Mouse (Mus musculus): ENCODE measurements at regions not wholly inside any gene's neighbourhood (a gene's known extent, or its start where the extent isn't known, plus 50 kb on each side); places are given as distances from the start of the nearest gene placed in this dataset.

GRCm38 (mm10) chr3:143193263-143193970, 311.6 kb upstream of the Pkn2 start:
- TF ChIP-seq CTCF (IDR thresholded peaks at IDR 0.05; ENCODE audit: low read depth, low read length) (no peak), POLR2A (IDR thresholded peaks at IDR 0.05; ENCODE audit: extremely low read depth, insufficient read depth, low read length) (no peak)
- Histone ChIP-seq H3K79me2 (ENCODE audit: control insufficient read depth, insufficient read depth, low read length) (no peaks in the 10 kb centered on the region), H3K4me1 (ENCODE audit: control insufficient read depth, insufficient read depth, low read length) (no peaks in the 10 kb centered on the region), H3K9ac (ENCODE audit: low read depth, low read length) (no peak overlapping the region), H3K4me3 (ENCODE audit: insufficient read depth, low read depth, low read length) (no peak overlapping the region), H3K36me3 (ENCODE audit: control insufficient read depth, insufficient read depth, low read length) (no peaks in the 10 kb centered on the region), H3K27ac (replicated peaks; ENCODE audit: insufficient read depth, low read depth, low read length) (no peak overlapping the region), H3K27me3 (ENCODE audit: control insufficient read depth, insufficient read depth, low read length) (no peaks in the 10 kb centered on the region)
- 79% methylated on average over 6 of the region's 6 CpGs for WGBS
- no peak for DNase-seq (ENCODE audit: extremely low read depth, low read depth, low spot score)

- H3K27ac ChIP-seq (replicated peaks; ENCODE audit: insufficient read depth, low read depth, low read length) = no peak overlapping the region
- no peaks in the 10 kb centered on the region for H3K36me3 ChIP-seq (ENCODE audit: control insufficient read depth, insufficient read depth, low read length)
- no peak overlapping the region for H3K4me3 ChIP-seq (ENCODE audit: insufficient read depth, low read depth, low read length)
- 59% methylated on average over 7 of the region's 7 CpGs for WGBS
- H3K27me3 ChIP-seq (ENCODE audit: control insufficient read depth, insufficient read depth, low read length) = no peaks in the 10 kb centered on the region
- H3K4me1 ChIP-seq (ENCODE audit: control insufficient read depth, insufficient read depth, low read length) = no peaks in the 10 kb centered on the region
- no peaks in the 10 kb centered on the region for H3K79me2 ChIP-seq (ENCODE audit: control insufficient read depth, insufficient read depth, low read length)
- no peak overlapping the region for H3K9ac ChIP-seq (ENCODE audit: low read depth, low read length)
- no peak for DNase-seq (ENCODE audit: extremely low read depth, low read depth, low spot score)
- TF ChIP-seq CTCF (IDR thresholded peaks at IDR 0.05; ENCODE audit: low read depth, low read length) (no peak), POLR2A (IDR thresholded peaks at IDR 0.05; ENCODE audit: extremely low read depth, insufficient read depth, low read length) (no peak)
Observed at GRCm38 (mm10) chr3:143188931-143189330, 307.1 kb upstream of the Pkn2 start.

GRCm38 (mm10) chr3:143173971-143174370, 292.2 kb upstream of the Pkn2 start:
- WGBS = 74% methylated on average over 4 of the region's 4 CpGs
- no peak for TF ChIP-seq CTCF (IDR thresholded peaks at IDR 0.05; ENCODE audit: low read depth, low read length)
- no peak for TF ChIP-seq POLR2A (IDR thresholded peaks at IDR 0.05; ENCODE audit: extremely low read depth, insufficient read depth, low read length)

GRCm38 (mm10) chr3:143162444-143162843, 280.6 kb upstream of the Pkn2 start:
- H3K4me1 ChIP-seq (ENCODE audit: control insufficient read depth, insufficient read depth, low read length) = no peaks in the 10 kb centered on the region
- no peaks in the 10 kb centered on the region for H3K27me3 ChIP-seq (ENCODE audit: control insufficient read depth, insufficient read depth, low read length)
- H3K4me3 ChIP-seq (ENCODE audit: insufficient read depth, low read depth, low read length) = no peak overlapping the region
- H3K9ac ChIP-seq (ENCODE audit: low read depth, low read length) = no peak overlapping the region
- WGBS = 90% methylated on average over 1 of the region's 1 CpGs
- H3K79me2 ChIP-seq (ENCODE audit: control insufficient read depth, insufficient read depth, low read length) = no peaks in the 10 kb centered on the region
- TF ChIP-seq POLR2A (IDR thresholded peaks at IDR 0.05; ENCODE audit: extremely low read depth, insufficient read depth, low read length) (no peak), CTCF (IDR thresholded peaks at IDR 0.05; ENCODE audit: low read depth, low read length) (no peak)
- H3K27ac ChIP-seq (replicated peaks; ENCODE audit: insufficient read depth, low read depth, low read length) = no peak overlapping the region
- no peaks in the 10 kb centered on the region for H3K36me3 ChIP-seq (ENCODE audit: control insufficient read depth, insufficient read depth, low read length)
- DNase-seq (ENCODE audit: extremely low read depth, low read depth, low spot score) = no peak

More at GRCm38 (mm10) chr3:143173971-143174370, 292.2 kb upstream of the Pkn2 start:
- Histone ChIP-seq H3K27me3 (ENCODE audit: control insufficient read depth, insufficient read depth, low read length) (no peaks in the 10 kb centered on the region), H3K4me3 (ENCODE audit: insufficient read depth, low read depth, low read length) (no peak overlapping the region), H3K4me1 (ENCODE audit: control insufficient read depth, insufficient read depth, low read length) (no peaks in the 10 kb centered on the region), H3K9ac (ENCODE audit: low read depth, low read length) (no peak overlapping the region), H3K27ac (replicated peaks; ENCODE audit: insufficient read depth, low read depth, low read length) (no peak overlapping the region), H3K36me3 (ENCODE audit: control insufficient read depth, insufficient read depth, low read length) (no peaks in the 10 kb centered on the region), H3K79me2 (ENCODE audit: control insufficient read depth, insufficient read depth, low read length) (no peaks in the 10 kb centered on the region)
- DNase-seq (ENCODE audit: extremely low read depth, low read depth, low spot score) = no peak

GRCm38 (mm10) chr3:143161993-143162392, 280.2 kb upstream of the Pkn2 start:
- Histone ChIP-seq H3K4me3 (ENCODE audit: insufficient read depth, low read depth, low read length) (no peak overlapping the region), H3K4me1 (ENCODE audit: control insufficient read depth, insufficient read depth, low read length) (no peaks in the 10 kb centered on the region), H3K9ac (ENCODE audit: low read depth, low read length) (no peak overlapping the region), H3K36me3 (ENCODE audit: control insufficient read depth, insufficient read depth, low read length) (no peaks in the 10 kb centered on the region), H3K79me2 (ENCODE audit: control insufficient read depth, insufficient read depth, low read length) (no peaks in the 10 kb centered on the region), H3K27me3 (ENCODE audit: control insufficient read depth, insufficient read depth, low read length) (no peaks in the 10 kb centered on the region), H3K27ac (replicated peaks; ENCODE audit: insufficient read depth, low read depth, low read length) (no peak overlapping the region)
- no peak for DNase-seq (ENCODE audit: extremely low read depth, low read depth, low spot score)
- whole genome bisulfite sequencing = 89% methylated on average over 6 of the region's 6 CpGs
- no peak for TF ChIP-seq CTCF (IDR thresholded peaks at IDR 0.05; ENCODE audit: low read depth, low read length)
- TF ChIP-seq POLR2A (IDR thresholded peaks at IDR 0.05; ENCODE audit: extremely low read depth, insufficient read depth, low read length) = no peak

- WGBS = 43% methylated on average over 5 of the region's 5 CpGs
- H3K36me3 ChIP-seq (ENCODE audit: control insufficient read depth, insufficient read depth, low read length) = no peaks in the 10 kb centered on the region
- no peak overlapping the region for H3K4me3 ChIP-seq (ENCODE audit: insufficient read depth, low read depth, low read length)
- no peak overlapping the region for H3K9ac ChIP-seq (ENCODE audit: low read depth, low read length)
- no peak overlapping the region for H3K27ac ChIP-seq (replicated peaks; ENCODE audit: insufficient read depth, low read depth, low read length)
- TF ChIP-seq CTCF (IDR thresholded peaks at IDR 0.05; ENCODE audit: low read depth, low read length) (no peak), POLR2A (IDR thresholded peaks at IDR 0.05; ENCODE audit: extremely low read depth, insufficient read depth, low read length) (no peak)
- H3K4me1 ChIP-seq (ENCODE audit: control insufficient read depth, insufficient read depth, low read length) = no peaks in the 10 kb centered on the region
- H3K79me2 ChIP-seq (ENCODE audit: control insufficient read depth, insufficient read depth, low read length) = no peaks in the 10 kb centered on the region
- no peak for DNase-seq (ENCODE audit: extremely low read depth, low read depth, low spot score)
- no peaks in the 10 kb centered on the region for H3K27me3 ChIP-seq (ENCODE audit: control insufficient read depth, insufficient read depth, low read length)
Observed at GRCm38 (mm10) chr3:143158568-143158967, 276.8 kb upstream of the Pkn2 start.

All from liver, adult 2 months (tissue).